Mouse (Mus musculus): ENCODE results near the gene Crtc1. TPM values are rescaled to one million over a fixed set of nuclear protein-coding genes. Genes with fewer than 3 reads are reported as not detected.

The Crtc1 gene
- 9.5 and 10.2 TPM in 2 replicates for polyA plus RNA-seq (2012; rRNA removed)

DNA sequence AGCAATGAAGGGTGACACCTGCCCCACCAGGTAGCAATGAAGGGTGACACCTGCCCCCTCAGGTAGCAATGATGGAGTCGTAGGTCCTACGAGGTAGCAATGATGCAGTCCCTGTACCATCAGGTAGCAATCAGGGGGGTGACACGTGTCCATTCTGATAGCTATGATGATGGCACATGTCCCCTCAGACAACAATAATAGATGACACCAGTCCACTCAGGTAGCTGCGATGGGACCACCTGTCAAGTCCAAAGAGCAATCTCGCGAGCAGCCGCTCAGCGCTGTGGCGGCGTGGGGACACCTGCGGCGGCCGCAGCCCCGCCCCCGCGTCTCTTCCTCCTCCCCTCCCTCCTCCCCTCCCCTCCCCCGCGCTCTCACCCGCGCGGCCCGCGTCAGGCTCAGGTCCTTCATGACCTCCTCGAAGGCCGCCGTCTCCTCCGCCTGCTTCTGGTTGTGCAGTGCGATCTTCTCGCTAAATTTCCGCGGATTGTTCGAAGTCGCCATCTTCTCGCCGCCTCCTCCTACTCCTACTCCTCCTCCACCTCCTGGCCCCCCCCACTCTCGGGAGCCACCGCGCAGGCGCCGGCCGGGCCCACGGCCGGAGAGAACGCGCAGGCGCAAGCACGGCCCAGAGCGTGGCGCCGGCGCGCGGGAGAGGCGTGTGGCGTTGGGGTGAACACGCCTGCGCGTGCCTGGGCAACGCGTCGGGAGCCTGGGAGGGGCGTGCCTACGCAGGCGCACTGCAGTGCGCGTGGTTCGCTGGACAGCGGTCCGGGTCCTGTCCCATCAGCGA, at the start of gene Crtc1:
Gene Crtc1, minus strand, starts transcription at position 525 of the 793 bp plus-strand sequence.

DNA sequence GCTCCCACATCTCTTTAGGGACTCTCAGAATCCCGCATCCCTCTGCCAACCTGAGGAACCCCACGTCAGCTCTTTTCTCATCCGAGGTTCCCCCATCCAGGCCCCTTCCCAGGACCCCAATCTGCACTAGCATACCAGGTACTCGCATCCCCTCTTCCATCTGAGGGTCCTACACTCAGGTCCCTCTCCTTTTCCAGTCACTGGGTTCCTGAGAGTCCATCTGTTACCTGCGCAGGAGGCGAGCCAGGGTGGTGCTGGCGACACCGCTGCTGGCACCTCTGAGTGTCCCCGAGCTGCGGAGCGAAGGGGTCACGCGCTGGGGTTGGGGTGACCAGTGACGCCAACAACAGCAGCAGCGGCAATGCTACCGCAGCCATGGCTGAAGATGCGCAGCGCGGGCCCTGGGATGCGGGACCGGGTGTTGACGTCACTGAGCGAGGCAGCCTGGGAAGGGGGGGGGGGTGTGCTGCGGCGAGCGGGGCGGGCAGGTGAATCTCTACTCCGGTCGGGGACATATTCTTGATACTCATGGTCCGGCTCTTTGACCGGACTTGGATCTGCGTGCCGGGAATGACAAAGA, 47.7 kb upstream of the Crtc1 start, which contains the start of gene Tmem59l:
Gene Tmem59l, minus strand, starts transcription at position 418 of the 580 bp plus-strand sequence.

DNA sequence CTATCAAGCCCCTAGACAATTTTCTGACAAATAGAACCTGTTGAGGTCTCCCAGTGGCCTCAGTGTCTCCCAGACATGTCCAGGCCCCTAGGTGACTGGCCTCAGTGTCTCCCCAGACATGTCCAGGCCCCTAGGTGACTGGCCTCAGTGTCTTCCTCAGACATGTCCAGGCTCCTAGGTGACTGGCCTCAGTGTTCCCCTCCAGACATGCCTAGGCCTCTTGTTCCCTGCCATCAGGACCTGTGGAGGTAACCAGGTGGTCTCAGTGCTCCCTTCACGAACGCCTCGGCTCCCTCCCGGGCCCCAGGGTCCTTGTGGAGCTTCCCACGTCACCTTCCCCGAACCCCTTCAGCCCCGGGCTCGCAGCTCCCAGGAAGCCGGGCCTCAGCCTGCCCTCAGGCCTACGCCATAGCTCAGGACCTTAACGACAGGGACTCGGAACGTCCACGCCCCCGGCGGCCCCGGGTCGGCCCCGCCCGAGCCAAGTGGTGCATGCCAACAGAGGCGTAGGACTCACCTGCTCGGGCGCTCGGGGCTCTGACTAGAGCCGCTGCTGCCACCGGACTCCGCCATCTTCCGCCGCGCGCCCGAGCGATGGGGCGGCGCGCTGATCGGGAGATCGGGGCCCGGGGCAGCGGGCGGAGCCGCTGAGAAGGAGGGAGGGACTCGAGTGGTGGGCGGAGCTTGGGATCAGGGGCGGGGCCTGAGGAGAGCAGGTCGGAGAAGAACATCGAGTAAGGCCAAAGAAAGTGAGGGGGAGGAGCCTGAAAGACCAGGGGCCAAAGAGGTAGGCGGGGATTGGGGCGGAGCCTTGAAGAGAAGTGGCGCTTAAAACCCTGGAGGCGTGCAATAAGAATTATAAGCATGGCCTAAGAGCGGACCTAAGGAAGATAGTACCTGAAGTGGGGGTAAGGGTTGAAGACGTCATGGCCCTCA, 37.2 kb upstream of the Crtc1 start, which contains the start of gene Klhl26:
Gene Klhl26, minus strand, starts transcription at position 636 of the 936 bp plus-strand sequence.

DNA sequence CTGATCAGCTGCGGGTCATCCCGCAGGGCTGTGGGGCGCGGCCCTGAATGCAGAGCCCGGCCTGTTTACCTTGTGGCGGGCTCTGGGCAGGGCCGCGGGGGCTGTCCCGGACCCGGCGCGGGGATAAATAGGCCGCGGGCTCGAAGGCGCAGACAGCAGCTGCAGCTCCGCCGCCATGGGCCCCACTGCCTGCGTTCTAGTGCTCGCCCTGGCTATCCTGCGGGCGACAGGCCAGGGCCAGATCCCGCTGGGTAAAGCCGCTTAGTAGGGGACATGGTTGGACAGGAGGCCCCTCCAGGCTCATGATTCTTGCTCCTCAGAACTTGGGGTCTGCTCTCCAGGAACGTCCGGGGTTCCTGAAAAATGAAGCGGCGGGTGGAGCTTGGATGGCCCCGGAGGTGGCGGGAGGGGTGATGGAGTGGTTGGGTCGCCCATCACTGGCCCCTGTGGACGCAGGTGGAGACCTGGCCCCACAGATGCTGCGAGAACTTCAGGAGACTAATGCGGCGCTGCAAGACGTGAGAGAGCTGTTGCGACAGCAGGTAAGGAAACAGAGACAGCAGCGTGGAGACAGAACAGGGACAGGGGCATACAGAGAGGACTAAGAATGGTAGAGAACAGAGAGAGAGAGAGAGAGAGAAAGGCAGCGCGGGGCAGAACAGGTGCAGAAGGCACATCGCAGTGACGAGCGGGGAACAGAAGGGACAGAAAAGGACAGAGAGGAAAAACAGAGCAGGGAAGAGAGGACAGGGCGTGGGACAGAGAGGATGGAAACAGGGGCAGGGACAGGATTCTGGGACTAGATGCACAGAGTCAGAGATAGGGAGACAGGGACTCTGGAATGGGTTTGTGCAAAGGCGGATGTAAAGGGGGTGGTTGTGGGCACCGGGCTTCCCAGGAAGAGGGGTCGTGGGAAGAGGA, 65.7 kb downstream of the Crtc1 start, which contains the start of gene Comp:
Gene Comp, plus strand, starts transcription at position 162 of the 921 bp plus-strand sequence.

DNA sequence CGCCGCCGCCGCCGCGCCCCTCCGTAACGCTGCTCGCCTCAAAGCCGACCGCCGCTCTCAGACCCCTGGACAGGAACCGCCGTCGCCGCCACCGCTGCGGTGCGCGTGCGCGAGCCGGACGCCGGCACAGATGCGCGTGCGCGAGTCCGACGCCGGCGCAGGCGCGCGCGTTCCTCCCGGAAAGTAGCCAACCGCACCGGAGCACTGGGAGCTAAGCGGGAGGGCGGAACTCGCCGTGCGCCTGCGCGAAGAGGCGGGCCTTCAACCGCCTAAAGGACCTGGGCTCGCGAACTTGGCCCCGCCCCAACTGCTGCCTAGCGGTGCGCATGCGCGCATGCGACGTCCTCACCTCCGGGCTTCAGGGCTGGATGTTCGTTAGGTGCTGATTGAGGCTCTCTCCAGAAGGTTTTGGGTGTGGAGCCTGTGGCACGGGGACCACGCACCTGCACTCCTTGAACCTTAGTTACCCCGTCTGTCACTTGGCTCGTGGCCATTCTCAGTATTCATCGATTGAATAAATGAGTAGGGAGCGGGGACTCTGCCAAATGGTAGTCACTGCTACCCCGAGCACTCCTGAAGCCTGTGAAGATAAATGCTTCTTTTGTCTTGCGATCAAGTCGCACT, 86.1 kb downstream of the Crtc1 start, which contains the start of gene Upf1:
Gene Upf1, minus strand, starts transcription at position 85 of the 624 bp plus-strand sequence.

Other genes starting within 250 kb of the Crtc1 start
- 14.0 and 18.8 TPM in 2 replicates for gene Slc25a42, start 227.3 kb downstream of the Crtc1 start, polyA plus RNA-seq (2012; rRNA removed)
- gene Sugp2, start 205.4 kb downstream of the Crtc1 start, polyA plus RNA-seq (2012; rRNA removed), result 11.0 and 11.3 TPM in 2 replicates
- 11.8 and 15.5 TPM in 2 replicates for gene Armc6, start 205.1 kb downstream of the Crtc1 start, polyA plus RNA-seq (2012; rRNA removed)
- gene Homer3, start 156.8 kb downstream of the Crtc1 start, polyA plus RNA-seq (2012; rRNA removed), result 16.3 and 20.1 TPM in 2 replicates
- gene Ddx49, start 137.1 kb downstream of the Crtc1 start, polyA plus RNA-seq (2012; rRNA removed), result 27.2 and 35.4 TPM in 2 replicates
- 316 and 417 TPM in 2 replicates for gene Cope, start 137.1 kb downstream of the Crtc1 start, polyA plus RNA-seq (2012; rRNA removed)
- 0.60 and 0.78 TPM in 2 replicates for gene Cers1, start 123.8 kb downstream of the Crtc1 start, polyA plus RNA-seq (2012; rRNA removed)
- 2.0 and 2.2 TPM in 2 replicates for gene Gdf1, start 109.8 kb downstream of the Crtc1 start, polyA plus RNA-seq (2012; rRNA removed)
- gene Upf1, start 86.3 kb downstream of the Crtc1 start, polyA plus RNA-seq (2012; rRNA removed), result 19.1 and 21.6 TPM in 2 replicates
- gene Comp, start 66.0 kb downstream of the Crtc1 start, polyA plus RNA-seq (2012; rRNA removed), result 0.14 and 0.28 TPM in 2 replicates
- gene Klhl26, start 37.4 kb upstream of the Crtc1 start, polyA plus RNA-seq (2012; rRNA removed), result 20.8 and 22.8 TPM in 2 replicates
- 1.1 and 2.1 TPM in 2 replicates for gene Tmem59l, start 47.8 kb upstream of the Crtc1 start, polyA plus RNA-seq (2012; rRNA removed)
- gene Crlf1, start 53.6 kb upstream of the Crtc1 start, polyA plus RNA-seq (2012; rRNA removed), result 3.8 and 8.9 TPM in 2 replicates
- 97.6 and 155 TPM in 2 replicates for gene Rex1bd, start 67.2 kb upstream of the Crtc1 start, polyA plus RNA-seq (2012; rRNA removed)
- 632 and 635 TPM in 2 replicates for gene Uba52, start 71.2 kb upstream of the Crtc1 start, polyA plus RNA-seq (2012; rRNA removed)
- 182 and 242 TPM in 2 replicates for gene Fkbp8, start 88.1 kb upstream of the Crtc1 start, polyA plus RNA-seq (2012; rRNA removed)
- gene Kxd1, start 88.4 kb upstream of the Crtc1 start, polyA plus RNA-seq (2012; rRNA removed), result 39.8 and 46.2 TPM in 2 replicates
- gene Ell, start 99.9 kb upstream of the Crtc1 start, polyA plus RNA-seq (2012; rRNA removed), result 18.0 and 18.3 TPM in 2 replicates
- 48.7 and 85.8 TPM in 2 replicates for gene Isyna1, start 154.8 kb upstream of the Crtc1 start, polyA plus RNA-seq (2012; rRNA removed)
- gene Ssbp4, start 169.3 kb upstream of the Crtc1 start, polyA plus RNA-seq (2012; rRNA removed), result 157 and 297 TPM in 2 replicates
- gene Lrrc25, start 176.6 kb upstream of the Crtc1 start, polyA plus RNA-seq (2012; rRNA removed), result 2.1 and 5.5 TPM in 2 replicates
- gene Gdf15, start 192.9 kb upstream of the Crtc1 start, polyA plus RNA-seq (2012; rRNA removed), result 1.5 and 4.3 TPM in 2 replicates
- gene Pgpep1, start 220.8 kb upstream of the Crtc1 start, polyA plus RNA-seq (2012; rRNA removed), result 6.0 and 8.1 TPM in 2 replicates
- 43.4 and 55.5 TPM in 2 replicates for gene Lsm4, start 233.7 kb upstream of the Crtc1 start, polyA plus RNA-seq (2012; rRNA removed)